23 mouse cellular contexts compared by ENCODE assay signal in the genomic region with DNA sequence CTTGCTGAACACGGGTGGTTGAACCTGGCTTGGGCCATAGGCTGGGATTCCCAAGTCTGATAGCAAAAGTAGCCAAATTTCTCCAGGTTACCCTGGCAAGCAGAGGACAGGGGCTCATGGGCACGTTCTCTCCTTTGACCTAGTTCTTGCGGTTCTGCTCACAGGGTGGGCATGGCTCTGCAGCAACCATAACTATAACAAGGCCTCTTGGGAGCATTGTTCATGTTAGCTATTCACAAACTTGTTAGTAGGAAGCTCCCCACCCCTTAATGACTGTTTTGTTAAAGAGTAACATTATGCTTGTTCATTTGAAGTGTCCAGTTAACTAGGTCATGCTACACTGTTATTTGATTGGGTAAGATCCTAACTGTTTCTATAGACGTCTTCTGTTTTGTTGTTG. TPM values are rescaled to one million over a fixed set of nuclear protein-coding genes. Genes with fewer than 3 reads are reported as not detected.
A peak's percentile ranks its signal among the peaks of the same experiment; 100 is the strongest.
DNase-seq lines count a peak whose midpoint lies in the region; ATAC-seq and TF ChIP-seq lines count a peak whose summit lies in the region.
"Had no signal": no experiment of that assay in that cellular context is flagged by ENCODE, and none has a peak within 500 bp of the region (broad histone marks: within the 10 kb centered on the region; RNA-seq: fewer than 3 reads in every experiment).

No protein-coding gene starts in this region.

- H3K9me3 ChIP-seq in liver, postnatal 0 days (ENCODE audit: low read length): no peaks in the 10 kb centered on the region
- H3K9me3 ChIP-seq: forebrain, embryonic 10.5 days; heart, embryonic 12.5 days; heart, embryonic 15.5 days; hindbrain, embryonic 10.5 days; hindbrain, embryonic 13.5 days had no signal

- H3K4me3 ChIP-seq in gastrocnemius, adult 2 months: no peak overlapping the region
- H3K4me3 ChIP-seq in liver, postnatal 0 days (ENCODE audit: low read depth, low read length): no peak overlapping the region
- no peak overlapping the region for H3K4me3 ChIP-seq in bone marrow, adult 2 months (replicated peaks; ENCODE audit: control insufficient read depth, low read depth, low read length)
- H3K4me3 ChIP-seq: forebrain, embryonic 10.5 days; forebrain, embryonic 13.5 days; heart, embryonic 12.5 days; heart, embryonic 15.5 days; hindbrain, embryonic 10.5 days; hindbrain, embryonic 13.5 days had no signal

- no peaks in the 10 kb centered on the region for H3K27me3 ChIP-seq in liver, postnatal 0 days (ENCODE audit: insufficient read depth, low read length)
- H3K27me3 ChIP-seq: forebrain, embryonic 13.5 days; heart, embryonic 12.5 days; heart, embryonic 15.5 days; hindbrain, embryonic 13.5 days had no signal

- TF ChIP-seq CTCF in gastrocnemius, adult 2 months (IDR thresholded peaks at IDR 0.05): no peak
- TF ChIP-seq CTCF in liver, postnatal 0 days (IDR thresholded peaks at IDR 0.05; ENCODE audit: low read depth): no peak
- no peak for TF ChIP-seq CTCF in bone marrow, adult 2 months (IDR thresholded peaks at IDR 0.05; ENCODE audit: control insufficient read depth, insufficient read depth, low read length)

- H3K36me3 ChIP-seq in liver, postnatal 0 days (replicated peaks; ENCODE audit: insufficient read depth, low read length): no peaks in the 10 kb centered on the region
- H3K36me3 ChIP-seq: forebrain, embryonic 10.5 days; heart, embryonic 12.5 days; heart, embryonic 15.5 days; hindbrain, embryonic 10.5 days; hindbrain, embryonic 13.5 days had no signal

- H3K9ac ChIP-seq in liver, postnatal 0 days (replicated peaks): no peak overlapping the region
- H3K9ac ChIP-seq: forebrain, embryonic 13.5 days; heart, embryonic 12.5 days; heart, embryonic 15.5 days; hindbrain, embryonic 13.5 days had no signal

- WGBS in liver, postnatal 0 days (ENCODE audit: insufficient replicate concordance): 73% methylated on average over 4 of the region's 4 CpGs
- WGBS in bone marrow, adult 2 months: 69% methylated on average over 4 of the region's 4 CpGs

- intact Hi-C loops in gastrocnemius, adult 2 months (cut with DNase I): no loop called here

- peak; percentile 6 for DNase-seq in gastrocnemius, adult 2 months
- no peak for DNase-seq in gastrocnemius, postnatal 25 days
- peak; percentile 42 for DNase-seq in kidney, adult 9 months
- DNase-seq in kidney, postnatal 14 days: no peak
- DNase-seq in liver, postnatal 0 days: no peak
- no peak for DNase-seq in liver
- DNase-seq in ovary, postnatal 36 days (ENCODE audit: low spot score): no peak
- DNase-seq: adrenal gland, adult 8-10 months; adrenal gland, postnatal 25 days; cerebellum, adult 18-20 months; cerebellum, adult 9-10 months; gastrocnemius, postnatal 14 days; heart, adult 18-20 months; heart, postnatal 10 days; heart, postnatal 36 days had no signal

- H3K4me2 ChIP-seq in liver, postnatal 0 days (ENCODE audit: low read depth, low read length): no peak overlapping the region
- H3K4me2 ChIP-seq: forebrain, embryonic 13.5 days; heart, embryonic 12.5 days; heart, embryonic 15.5 days; hindbrain, embryonic 13.5 days had no signal

- no peak for ATAC-seq in liver, postnatal 0 days
- ATAC-seq: forebrain, embryonic 13.5 days; forebrain, embryonic 16.5 days had no signal

- no peak overlapping the region for H3K27ac ChIP-seq in gastrocnemius, adult 2 months
- H3K27ac ChIP-seq in liver, postnatal 0 days (ENCODE audit: low read depth): peak overlapping the region; percentile 52
- H3K27ac ChIP-seq in bone marrow, adult 2 months (ENCODE audit: control insufficient read depth, insufficient read depth, low read depth, low read length, poor library complexity): peak overlapping the region; percentile 15; the same call in 1 of the 2 replicates
- H3K27ac ChIP-seq: forebrain, embryonic 10.5 days; forebrain, embryonic 13.5 days; heart, embryonic 15.5 days; hindbrain, embryonic 10.5 days; hindbrain, embryonic 13.5 days had no signal

- H3K4me1 ChIP-seq in liver, postnatal 0 days (ENCODE audit: insufficient read depth): peaks cover 59% of the 10 kb centered on the region
- peaks cover 13% of the 10 kb centered on the region for H3K4me1 ChIP-seq in bone marrow, adult 2 months (ENCODE audit: control insufficient read depth, insufficient read depth, low read length)

- no peak for TF ChIP-seq POLR2A in bone marrow, adult 2 months (IDR thresholded peaks at IDR 0.05; ENCODE audit: borderline replicate concordance, control insufficient read depth, low read depth, low read length)

- no peak for TF ChIP-seq EP300 in liver, postnatal 0 days (IDR thresholded peaks at IDR 0.05; ENCODE audit: low read depth)

RNA-seq across cellular contexts. Expression of a gene that starts 19.5 kb away (rescaled TPM):
- total RNA-seq in gastrocnemius, adult 2 months (2021): 10 to 100 TPM; 44.2 to 55.4 TPM
- total RNA-seq in gastrocnemius, postnatal 25 days (2021): 10 to 100 TPM; 47.9 to 52.3 TPM
- polyA plus RNA-seq in liver, postnatal 0 days (2015; fragmentation: Nextera tagmentation; extraction: Ambion mirVana): 44.4 and 59.7 TPM in 2 replicates
- 13.9 and 19.0 TPM in 2 replicates for polyA plus RNA-seq in bone marrow, adult 2 months (2011; ENCODE audit: insufficient read depth, insufficient read length, low replicate concordance, missing spikeins)

Comparison
In these comparisons a context has a peak if more than half of its experiments do, and no peak if none do; other contexts are left out.
1. DNase-seq: peak in gastrocnemius, adult 2 months (single experiment) and kidney, adult 9 months (single experiment); none in gastrocnemius, postnatal 25 days (single experiment), kidney, postnatal 14 days (single experiment), liver, postnatal 0 days (single experiment), liver (single experiment) and ovary, postnatal 36 days (single experiment).